Mouse (Mus musculus) C2C12 (cell line): Measurements from ENCODE around the gene Card11.

Experiments used
- CTCF ChIP-seq: IDR thresholded peaks from one replicate; pipeline ENCODE4 v1.5.1; 2011; ENCODE audit not compliant: control insufficient read depth, insufficient read depth, insufficient read length
- MAX ChIP-seq: IDR thresholded peaks from one replicate; pipeline ENCODE4 v1.6.1; 2011; ENCODE audit warnings: mild to moderate bottlenecking, control low read depth

DNA sequence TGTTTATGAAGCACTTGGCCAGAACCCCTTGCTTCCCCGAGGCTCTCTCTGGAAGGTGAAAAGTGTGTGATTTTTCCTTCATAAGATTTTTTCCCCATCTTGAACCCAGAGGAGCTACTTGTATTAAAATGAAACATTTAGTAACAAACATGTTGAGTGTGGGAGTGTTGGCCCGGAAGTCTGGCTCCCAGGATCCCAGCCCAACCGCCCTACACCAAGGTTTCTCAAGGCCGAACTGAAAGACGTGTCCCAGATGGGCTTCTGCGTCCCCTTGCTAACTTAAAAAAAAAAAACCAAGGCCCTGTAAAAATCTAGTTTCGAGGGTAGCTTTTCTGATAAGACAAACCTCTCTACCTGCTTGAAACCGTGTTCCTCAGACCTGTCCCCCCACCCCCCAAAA lies 172.5 kb downstream of the Card11 start:
- TF ChIP-seq CTCF, result no peak
- no peak for TF ChIP-seq MAX
